Mouse (Mus musculus): ENCODE results near the gene Tmem59. TPM values are rescaled to one million over a fixed set of nuclear protein-coding genes. Genes with fewer than 3 reads are reported as not detected.

The Tmem59 gene
- polyA plus RNA-seq, 1 experiment: 337 TPM

DNA sequence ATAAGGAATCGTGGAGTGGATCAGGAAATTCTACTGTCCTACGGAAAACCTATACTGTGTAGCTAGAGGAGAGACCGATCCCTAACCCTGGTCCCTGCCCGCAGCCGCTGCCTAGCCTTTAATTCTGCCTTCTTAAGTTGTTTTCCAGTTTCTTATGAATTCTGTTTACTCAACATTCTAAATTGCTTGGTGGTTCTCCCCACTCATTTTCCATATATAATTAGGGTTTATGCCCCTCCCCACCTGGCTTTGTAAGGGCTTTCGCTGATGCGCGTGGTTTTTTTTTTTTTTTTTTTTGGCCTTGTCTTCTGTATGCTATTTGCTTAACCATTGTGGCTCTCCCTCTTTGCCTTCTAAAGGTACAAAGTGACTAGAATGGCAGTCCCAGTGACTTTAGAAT lies 1.4 kb downstream of the Tmem59 start:
- DNase-seq (ENCODE audit: low spot score): no peak

DNA sequence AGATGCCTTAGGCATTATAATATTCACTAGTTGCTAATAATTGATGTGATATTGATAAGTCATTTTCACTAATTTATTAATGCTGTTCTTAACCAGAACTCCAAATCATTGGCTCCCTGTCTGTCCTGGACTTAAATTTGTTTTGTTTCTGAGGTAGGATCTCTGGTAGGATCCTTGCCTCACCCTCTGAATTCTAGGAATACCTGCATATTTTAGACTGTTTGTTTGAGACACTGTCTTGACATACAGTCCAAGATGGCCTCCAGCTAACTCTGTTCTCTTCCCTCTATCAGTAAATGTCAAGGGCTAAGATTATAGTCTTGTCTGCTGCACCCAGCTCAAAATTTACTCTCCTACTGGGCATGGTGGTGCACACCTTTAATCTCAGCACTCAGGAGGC lies 2.5 kb downstream of the Tmem59 start:
- no peak for DNase-seq (ENCODE audit: low spot score)

DNA sequence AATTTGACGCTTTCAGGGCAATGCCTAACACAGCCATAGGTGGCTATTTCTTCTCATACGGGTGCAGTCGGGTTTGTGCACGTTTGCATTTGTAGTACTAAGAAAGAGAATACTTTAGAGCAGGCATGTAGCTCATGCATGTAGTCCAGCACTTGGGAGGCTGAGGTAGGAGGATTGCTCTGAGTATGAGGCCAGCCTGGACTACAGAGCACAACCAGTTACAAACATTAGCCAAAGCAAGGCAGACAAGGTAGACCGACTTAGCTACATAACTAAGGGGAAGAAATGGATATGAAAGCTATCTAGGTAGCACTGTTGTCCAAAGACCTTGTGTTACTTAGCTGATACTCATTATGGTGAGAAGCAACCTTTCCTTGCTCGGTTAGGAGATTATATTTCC lies 3.7 kb downstream of the Tmem59 start:
- DNase-seq (ENCODE audit: low spot score): no peak

DNA sequence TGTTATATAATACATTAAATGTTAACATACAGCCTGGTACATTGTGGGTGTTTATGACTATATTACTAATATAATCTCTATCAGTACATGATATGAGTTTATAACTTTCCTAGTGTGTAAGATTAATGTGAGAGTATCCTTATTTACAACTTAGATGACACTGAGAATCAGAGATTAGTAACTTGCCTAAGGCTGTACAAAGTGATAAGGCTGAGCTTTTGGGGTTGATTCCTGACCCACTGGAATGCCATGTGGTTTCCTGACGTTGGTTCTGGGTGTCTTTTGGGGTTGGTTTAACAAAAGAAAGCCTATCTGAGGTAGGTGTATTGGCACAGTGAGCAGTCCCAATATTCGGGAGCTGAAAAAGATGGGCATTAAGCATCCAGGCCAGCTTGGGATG lies 4.6 kb downstream of the Tmem59 start:
- no peak for DNase-seq (ENCODE audit: low spot score)

DNA sequence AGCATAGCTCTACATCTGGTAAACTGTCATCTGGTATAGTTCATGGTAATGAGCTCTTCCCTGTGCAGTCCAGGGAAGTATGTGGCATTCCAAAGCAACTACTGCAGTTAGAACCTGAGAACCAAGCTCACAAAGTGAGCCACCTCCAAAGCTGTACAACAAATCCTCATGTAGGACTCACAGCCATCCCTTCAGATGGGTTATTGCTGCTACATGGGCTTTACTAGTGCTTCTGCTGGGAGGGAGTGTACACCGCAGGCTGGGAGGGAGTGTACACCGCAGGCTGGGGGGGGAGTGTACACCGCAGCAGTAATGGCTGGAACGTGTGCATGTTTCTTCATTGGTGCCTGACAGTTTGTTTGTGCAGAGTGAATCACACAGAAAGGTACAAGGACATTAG lies 5.0 kb downstream of the Tmem59 start:
- DNase-seq (ENCODE audit: low spot score): no peak

DNA sequence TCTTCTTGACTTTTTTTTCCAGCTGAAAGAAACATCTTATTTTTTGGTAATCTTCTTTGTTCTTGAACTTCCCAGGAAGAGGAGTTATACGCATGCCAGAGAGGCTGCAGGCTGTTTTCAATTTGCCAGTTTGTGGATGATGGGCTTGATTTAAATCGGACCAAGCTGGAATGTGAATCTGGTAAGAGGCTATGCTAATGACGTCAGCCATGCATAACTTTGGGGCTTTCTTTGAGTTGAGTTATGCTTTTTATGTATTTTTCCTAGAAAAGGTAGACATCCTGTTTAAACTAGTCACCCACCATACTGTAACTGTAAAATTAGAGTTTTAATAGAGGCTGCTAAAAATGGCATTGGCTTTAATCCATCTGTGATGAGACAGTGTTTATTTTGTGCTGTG lies 7.5 kb downstream of the Tmem59 start:
- DNase-seq (ENCODE audit: low spot score): no peak

DNA sequence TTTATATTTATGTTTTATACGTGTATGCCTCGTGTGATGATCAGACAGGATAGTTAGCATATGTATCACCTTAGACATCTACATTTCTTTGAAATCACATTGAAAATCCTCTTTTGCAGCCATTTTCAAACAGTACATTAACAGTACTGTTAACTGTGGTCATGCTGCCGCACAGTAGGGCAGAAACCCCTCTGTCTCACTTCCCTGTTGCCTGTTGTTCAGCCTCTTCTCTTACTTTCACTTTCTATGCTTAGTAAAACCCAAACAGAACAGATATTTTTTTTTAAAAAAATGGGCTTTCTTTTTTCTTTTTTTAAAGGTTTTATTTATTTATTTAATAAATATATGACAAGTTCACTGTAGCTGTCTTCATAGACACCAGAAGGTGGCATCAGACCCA lies 15.6 kb downstream of the Tmem59 start:
- DNase-seq (ENCODE audit: low spot score): no peak

DNA sequence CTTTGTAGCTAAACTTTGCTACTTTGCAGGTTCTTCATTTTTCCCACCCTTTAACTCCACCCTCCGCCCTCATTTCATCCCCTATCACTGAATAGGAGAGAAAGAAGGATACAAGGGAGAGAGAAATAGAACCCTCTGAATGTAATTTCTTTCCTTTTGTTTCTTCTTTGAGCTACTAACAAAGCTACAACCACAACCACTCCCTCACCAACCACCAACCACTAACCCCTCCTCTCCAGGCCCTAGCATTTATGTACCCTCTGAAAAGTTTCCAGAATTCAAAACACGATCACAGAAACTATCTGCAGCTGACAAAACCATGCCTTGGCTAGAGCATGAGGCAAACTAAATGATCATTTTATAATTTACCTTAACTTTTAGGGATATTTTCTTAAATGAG lies 18.3 kb downstream of the Tmem59 start:
- DNase-seq (ENCODE audit: low spot score): no peak

DNA sequence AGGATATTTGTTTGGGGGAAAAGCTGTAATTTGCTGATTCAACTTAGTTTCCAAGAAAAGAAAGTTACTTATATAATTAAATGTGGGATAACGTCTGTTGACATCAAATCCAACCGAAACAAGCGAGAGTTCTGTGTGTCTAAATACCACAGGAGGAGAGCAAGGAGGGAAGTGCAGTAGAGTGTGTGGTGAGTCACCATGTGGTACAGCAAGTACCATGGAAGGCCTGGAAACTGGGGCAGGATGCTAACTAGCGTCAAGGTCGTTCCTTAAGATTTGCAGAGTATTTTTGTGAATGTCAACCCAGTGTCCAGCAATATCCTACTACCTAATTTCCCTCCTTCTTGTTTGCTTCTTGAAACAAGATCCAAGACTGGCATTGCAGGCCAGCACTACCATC lies 19.9 kb downstream of the Tmem59 start:
- no peak for DNase-seq (ENCODE audit: low spot score)

DNA sequence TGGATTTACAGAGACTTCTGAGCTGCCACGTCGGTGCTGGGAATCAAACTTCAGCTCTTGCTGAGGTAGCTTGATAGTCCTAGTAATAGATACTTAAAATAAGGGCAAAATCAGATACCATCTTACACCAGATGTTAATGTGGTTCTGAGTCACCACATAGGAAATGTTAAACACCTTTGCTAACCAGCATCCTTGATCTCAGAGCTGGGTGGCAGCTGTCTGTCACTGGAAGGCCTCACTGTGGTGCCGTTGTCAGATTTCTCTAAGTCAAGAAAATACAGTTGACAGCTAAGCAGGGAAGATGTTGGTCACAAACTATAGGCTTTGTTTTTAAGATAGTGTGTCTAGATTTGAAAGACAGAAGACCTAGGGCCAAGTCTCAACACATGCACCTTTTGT lies 23.6 kb downstream of the Tmem59 start:
- DNase-seq (ENCODE audit: low spot score): no peak

DNA sequence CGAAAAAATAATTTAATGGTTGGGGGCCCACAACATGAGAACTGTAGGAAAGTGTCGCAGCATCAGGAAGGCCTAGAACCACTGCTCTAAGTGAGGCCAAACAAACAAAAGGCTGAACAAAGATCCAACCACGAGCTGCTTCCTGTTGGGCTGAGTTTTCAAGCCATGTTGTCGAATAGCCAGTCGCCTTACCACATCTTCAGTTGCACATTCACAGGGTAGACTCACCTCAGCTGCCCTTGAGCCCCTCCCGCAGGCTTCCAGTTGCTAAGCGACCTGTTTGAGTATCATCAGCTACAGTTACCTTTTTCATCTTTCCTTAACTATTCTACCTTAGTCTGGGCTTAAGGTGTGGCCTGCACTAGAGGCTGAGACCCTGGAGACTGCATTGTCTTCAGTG lies 24.8 kb downstream of the Tmem59 start:
- DNase-seq (ENCODE audit: low spot score): no peak

DNA sequence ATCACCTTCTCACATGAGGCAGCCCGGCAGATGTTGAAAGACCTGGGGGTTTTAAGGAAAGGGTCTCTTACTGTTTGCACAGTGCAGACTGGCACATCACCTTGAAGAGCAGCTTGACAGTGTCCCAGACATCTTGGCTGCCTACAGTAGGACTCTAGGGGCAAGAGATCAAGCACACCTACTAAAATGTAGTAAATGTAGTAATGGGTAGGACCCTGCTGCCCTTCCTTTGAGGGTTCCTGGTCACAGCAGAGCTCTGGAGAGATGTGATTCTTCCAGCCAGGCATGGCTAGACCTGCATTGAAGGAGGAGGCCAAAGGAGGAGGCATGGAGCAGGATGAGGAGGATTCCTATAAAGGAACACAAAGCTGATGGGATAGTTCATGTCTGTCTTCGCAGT lies 28.8 kb downstream of the Tmem59 start:
- DNase-seq (ENCODE audit: low spot score): no peak

DNA sequence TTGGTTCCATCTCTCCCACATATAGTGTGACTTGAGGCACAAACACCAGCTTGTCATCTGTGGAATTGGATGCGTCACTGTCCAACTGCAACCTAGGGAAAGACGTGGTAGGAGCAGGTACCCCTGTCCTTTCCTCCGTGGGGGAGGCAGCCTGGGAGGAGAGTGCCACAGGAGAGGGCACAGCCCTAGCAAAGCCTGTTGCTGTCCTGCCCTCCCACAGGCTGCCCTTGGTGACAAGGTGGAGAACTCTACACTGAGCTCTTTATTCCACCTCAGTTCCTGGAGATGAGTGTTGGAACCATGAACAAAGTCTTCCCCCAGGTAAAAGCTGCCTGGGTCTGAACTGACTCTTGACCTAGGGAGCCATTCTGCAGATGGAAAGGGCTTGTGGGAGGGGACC lies 30.7 kb downstream of the Tmem59 start, which contains the start of gene Ldlrad1:
TSS of gene Ldlrad1 (plus strand) at position 301 of the 400 bp plus-strand sequence.
- no peak for DNase-seq (ENCODE audit: low spot score)

DNA sequence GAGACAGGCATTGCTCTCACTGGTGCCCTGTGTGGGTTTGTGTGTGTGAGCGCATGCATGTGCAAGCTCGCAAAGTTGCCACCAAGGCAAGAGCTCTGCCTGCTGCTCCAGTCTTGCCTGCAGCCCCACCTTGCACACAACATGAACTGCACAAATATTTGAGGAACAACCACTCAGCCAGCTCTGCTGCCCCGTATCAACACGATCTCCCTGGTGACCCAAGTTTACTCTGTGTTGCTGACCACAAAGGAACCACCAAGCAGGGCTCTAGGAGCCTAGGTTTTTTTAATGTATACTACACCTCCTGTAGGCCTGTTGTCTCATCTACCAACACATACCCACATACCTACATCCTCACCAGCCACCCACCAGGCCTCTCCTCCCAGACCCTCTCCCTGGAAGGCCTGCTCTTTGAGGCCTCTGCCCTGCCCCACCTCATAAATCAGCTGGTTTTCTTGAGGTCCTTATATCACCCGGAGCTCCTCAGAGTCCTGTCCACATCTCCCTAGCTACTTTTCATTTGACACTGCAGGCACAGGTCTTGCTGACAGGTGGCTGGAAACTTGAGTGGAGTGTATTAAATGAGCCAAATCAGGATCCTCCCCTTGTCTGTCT lies 32.4 kb downstream of the Tmem59 start:
- no peak for DNase-seq (ENCODE audit: low spot score)

DNA sequence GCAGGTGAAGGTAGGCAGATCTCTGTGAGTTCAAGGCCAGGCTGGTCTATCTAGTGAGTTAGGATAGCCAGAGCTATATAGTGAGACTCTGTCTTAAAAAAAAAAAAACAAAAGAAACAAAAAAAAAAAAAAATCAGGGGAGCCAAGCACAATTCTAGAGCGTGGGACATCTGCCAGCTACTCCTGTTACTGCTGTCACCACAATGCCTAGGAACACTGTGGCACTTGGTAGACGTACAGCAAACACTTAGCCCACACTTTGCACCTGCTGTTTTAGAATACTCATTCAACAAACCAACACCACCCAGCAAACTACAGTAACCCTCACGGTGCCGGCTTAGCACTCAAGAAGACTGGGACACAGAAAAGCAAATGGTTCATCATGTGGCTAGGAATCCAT lies 33.3 kb downstream of the Tmem59 start:
- no peak for DNase-seq (ENCODE audit: low spot score)

DNA sequence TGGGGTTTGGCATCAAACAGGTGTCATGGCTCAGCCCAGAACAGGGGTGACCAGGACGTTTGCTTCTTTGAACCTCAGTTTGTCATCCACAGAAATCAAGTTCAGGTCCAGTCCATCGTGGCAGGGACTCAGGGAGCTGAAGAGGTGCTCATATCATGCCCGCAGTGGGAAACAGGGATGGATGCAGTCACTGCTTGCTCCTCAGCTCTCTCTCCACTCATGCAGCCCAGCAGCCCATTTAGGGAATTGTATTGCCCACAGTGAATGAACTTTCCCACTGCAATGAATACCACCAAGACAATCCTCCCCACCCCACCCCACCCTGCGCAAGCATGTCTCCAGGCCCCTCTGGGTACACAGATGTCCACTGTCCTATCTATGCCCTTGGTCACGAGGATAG lies 33.7 kb downstream of the Tmem59 start:
- no peak for DNase-seq (ENCODE audit: low spot score)

DNA sequence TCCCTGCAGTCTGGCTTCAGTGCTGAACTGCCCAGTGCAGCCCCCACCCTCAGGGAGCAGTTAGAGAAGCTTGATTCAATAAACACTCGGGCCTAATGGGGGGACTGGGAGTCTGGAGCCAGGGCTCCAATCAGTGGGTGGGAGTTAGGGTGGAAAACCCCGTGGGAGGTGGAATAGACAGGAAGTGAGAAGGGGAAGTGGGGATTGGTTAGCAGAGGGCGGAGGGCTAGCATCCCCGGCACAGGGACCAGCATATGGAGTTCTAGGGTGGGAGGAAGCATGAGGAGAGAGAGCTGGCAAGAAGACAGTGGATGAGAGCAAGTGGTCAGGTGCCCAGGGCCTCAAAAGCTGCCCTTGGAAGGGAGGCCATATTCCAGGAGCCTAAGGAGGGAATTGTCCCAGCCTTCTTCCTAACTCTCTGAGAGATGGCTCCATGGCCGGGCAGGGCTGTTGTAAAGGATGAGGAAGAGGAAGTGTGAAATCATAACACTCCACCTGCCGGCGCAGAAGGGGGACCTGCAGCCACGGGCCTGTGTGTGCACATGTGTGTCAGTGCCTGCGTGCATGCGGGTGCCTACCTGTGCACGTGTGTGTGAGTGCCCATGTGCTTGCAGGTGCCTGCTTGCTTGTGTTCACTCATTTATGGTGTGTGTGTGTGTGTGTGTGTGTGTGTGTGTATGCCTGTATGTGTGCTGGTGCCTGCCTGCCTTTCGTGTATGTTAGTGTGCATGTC lies 35.2 kb downstream of the Tmem59 start:
- no peak for DNase-seq (ENCODE audit: low spot score)

DNA sequence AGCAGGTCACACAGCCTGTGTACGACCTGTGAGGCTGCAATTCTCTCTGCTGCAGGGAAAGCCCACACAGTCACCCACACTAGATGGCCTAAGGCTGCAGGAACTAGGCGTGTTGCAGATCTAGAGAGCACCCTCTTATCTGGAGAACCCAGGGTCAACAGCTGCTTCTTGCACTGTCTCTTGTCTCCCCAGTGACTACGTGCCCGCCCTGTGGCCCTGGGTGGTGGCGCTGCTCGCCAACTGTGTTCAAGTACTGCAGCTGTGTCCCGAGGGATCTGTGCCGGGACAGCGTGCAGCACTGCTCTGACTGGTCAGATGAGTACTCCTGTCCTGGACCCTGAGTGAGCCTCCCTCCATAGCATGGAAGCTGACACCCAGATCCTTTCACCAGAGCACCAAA lies 39.4 kb downstream of the Tmem59 start:
- no peak for DNase-seq (ENCODE audit: low spot score)

DNA sequence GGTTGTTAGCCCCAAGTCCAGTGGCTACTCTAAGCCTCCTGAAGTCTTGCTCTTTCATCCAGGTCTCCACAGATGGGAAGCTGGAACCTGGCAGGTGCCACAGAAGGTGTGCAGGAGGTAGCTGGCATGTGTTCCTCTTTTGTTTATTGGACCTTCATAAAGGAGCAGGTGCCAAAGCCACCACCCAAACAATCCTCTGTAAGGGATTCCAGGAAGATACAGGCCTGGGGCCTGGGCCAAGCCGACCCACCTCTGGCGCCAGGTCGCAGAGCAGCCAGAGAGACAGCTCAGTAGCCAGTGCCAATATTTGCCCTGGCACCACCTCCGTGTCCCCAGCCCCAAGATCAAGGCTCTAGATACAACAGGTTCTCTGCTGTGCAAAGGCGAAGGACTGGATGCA lies 43.3 kb downstream of the Tmem59 start:
- DNase-seq (ENCODE audit: low spot score): no peak

DNA sequence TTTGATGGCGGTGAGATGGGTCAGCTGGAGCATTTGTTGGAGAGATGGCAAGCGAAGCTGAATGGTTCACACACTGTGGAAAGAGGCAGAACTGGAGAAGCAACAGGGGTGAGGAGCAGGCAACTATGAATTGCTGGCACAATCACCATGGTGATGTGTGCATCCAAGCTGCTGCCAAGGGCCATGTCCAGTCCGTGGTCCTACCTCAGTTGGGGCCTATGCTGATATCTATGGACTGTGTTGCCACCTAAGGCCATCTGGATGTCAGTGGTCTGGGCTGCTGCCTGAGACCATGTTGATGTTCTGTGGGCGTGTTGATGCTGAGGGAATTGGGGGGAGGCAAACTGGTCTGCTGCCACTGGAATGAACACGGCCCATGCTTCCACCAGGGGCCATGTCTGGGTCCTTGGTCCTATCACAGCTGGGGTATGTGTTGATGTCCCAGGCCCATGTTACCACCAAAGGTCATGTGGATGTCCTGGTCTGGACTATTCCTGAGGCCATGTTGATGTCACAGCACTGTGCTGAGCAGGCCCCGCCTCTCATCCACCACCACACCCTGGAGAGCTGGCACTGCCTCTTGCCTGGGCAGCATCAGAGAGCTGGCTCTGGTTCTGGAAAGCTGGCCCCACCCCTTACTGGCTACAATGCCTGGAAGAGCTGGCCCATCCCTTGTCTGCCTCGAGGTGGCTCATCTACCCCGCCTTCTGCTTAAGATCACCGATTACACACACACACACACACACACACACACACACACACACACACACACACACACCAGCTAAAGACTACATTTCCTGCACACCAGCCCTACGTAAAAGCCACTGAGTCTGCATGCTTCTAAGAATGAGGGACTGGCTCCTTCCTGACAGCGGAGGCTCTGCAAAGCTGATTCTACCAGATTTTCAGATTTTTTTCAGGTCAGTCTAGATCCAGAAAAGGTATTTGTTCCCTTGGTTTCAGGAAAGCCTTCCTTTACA lies 45.3 kb downstream of the Tmem59 start:
- no peak for DNase-seq (ENCODE audit: low spot score)

DNA sequence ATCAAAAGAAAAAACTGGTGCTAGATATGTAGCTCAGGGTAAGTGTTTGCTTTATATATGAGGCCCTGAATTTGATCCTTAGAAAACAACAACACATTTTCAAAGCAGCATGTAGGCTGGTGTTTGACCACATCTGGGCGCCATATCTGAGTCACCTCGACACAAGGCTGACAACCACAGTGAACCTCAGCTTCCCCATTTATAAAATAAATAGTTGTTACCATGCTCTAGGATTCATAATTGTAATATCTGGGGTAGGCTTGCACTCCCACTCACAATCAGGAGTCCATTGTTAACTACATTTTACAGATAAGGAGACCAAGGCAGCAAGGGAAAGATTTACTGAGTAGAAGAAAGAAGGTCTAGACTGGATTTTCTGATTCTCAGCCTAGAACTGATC lies 48.1 kb downstream of the Tmem59 start:
- DNase-seq (ENCODE audit: low spot score): no peak

DNA sequence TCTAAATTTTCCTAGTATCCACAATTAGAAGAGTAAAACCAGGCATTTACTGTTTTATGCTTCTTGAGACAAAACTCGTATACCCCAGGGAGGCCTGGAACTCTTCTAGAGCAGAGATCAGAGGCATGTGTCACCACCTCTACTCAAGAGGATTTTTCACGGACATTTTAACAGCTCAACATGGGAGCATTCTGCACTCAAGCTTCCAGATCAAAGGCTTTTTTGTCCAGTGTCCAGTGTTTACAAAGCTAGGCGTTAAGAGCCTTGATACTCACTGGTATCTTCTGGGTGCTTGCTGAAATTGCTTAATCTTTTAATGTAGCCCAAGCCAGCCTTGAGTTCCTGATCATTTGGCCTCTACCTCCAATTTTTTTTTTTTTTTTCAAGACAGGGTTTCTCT lies 54.0 kb downstream of the Tmem59 start:
- no peak for DNase-seq (ENCODE audit: low spot score)

DNA sequence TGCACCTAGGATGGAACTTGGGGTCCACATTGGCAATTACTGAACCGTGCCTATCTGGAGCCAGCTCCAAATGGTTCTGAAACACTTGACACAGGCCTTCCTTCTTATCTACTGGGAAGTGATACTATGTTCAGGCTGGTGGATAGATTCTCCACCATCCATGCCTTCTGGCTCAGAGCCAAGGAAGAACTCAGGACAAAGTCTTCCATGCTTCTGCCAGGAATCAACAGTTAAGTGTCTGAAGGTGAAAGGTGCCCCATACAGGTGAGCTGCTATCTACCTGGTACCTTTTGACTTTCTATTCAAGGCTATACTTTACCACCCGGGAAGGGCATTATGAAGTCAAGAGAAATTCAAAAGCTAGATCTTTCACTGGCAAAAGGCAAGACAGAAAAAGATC lies 60.1 kb downstream of the Tmem59 start:
- no peak for DNase-seq (ENCODE audit: low spot score)
